Mouse (Mus musculus) large intestine, adult 2 months (tissue): ENCODE measurements around the gene Fam189b. TPM values are rescaled to one million over a fixed set of nuclear protein-coding genes. Genes with fewer than 3 reads are reported as not detected.
"Not testable (repeated sequence)": the region's sequence is repeated elsewhere in the genome, so short reads cannot be mapped to it uniquely, and the experiment has no call there.

ENCODE experiments used
- DNase-seq: peaks from one replicate; pipeline ENCODE4 v3.0.0-alpha.2; 2012; ENCODE audit warnings: low read depth, low spot score
- WGBS: fragments of 180-500 bp; shearing (Covaris S2); methylation state at CpG from one replicate; pipeline ENCODE4 v1.1.7; 2018; 5-methylcytosine and 5-hydroxymethylcytosine counted together
- polyA plus RNA-seq: library from polyadenylated mRNA; depleted of rRNA; stranded (reverse); fragments of >200 nt; gene quantifications from 2 replicates; pipeline ENCODE4 v1.2.3, GENCODE M21; 2012

Gene Fam189b
- polyA plus RNA-seq, 1 experiment = 23.0 TPM

DNA sequence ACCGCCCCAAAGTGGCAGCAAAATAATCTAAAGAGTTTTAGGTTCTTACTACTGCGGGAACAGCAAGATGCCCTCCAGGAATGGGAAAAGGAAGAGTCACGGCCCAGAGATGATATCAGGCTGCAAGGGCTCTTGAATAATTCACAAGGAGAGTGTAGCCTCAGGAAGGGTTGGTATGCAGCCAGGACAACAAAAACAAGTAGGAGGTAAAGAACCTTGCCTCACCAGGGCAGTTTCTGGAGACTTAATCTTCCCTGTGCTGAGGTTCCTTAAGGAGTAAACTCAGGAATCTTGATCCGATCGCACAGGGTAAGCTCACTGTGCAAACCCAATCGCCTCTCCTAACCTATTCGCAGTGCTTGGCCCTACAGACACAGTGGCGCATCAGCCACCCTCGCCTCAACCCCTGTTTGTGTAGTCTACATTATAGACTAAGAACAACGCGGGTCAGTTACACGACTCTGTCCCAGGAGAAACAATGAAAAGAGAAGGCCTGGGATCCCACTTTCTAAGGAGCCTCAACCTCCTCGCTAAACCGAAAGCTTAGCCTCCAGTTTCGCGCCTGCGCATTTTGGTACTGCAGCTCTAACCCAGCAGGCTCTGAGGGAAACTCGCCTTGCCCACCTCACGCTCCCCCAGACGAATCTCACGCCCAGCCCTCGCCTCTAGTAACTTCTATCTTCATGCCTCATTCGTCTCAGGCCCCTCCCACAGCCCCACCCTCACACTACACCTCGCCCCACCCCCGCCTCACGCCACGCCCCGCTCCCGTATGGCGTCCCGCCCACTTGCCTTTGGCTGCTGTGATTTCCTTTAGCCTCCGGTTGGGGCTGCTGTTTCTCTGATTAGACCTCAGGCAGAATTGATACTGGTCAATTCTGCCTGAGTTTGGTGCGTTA is 13.3 kb downstream of the Fam189b start:
- 6% methylated on average over 33 of the region's 33 CpGs for WGBS
- DNase-seq = peak; percentile 64

DNA sequence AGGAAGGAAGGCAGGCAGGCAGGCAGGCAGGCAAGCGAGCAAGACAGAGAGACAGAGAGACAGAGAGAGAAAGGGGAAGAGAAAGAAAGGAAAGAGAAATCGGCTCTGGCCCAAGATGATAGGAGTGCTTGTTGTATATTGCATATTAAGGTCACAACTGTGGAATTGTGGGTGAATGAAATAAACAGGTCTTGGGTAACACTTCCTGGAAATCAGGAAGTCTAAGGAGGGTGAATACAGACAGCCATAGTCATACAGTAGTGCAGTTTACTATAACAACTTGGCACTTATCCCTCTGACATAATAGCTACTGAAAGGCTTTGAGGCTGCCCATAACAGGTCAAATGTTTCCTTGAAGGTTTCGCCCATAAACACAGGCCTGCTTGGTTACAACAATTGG is 16.9 kb downstream of the Fam189b start:
- DNase-seq = no peak
- 50% methylated on average over 3 of the region's 3 CpGs for WGBS

DNA sequence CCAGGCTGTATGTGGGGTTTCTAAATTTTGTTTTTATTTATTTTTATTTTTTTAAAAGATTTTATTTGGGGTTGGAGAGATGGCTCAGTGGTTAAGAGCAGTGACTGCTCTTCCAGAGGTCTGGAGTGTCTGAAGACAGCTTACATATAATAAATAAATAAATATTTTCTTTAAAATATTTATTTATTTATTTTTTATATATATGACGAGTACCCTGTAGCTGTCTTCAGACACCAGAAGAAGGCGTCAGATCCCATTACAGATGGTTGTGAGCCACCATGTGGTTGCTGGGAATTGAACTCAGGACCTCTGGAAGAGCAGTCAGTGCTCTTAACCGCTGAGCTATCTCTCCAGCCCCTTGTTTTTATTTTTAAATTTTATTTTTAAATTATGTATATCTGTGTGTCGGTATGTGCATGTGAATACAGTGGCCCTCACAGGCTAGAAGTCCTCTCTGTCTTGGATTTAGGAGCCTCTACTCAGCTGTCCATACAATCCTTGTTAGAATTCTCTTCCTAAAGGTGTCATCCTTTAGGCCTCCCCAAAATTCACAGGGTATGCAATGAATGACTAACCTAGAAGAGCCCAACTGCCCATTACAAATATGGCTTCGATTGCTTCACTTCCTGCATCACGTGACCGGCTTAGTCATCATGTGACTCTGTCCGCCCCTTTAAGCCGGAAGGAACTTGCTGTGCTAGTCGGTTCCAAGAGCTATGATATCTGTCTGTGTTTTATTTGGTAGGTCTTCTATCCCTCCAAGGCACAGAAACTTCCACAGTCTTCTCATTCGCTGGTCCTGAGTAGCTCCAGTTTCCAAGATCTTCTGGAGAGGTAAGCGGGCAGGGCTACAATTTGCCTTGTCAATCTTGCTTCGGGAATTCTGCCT is 19.6 kb downstream of the Fam189b start, which contains the start of gene Gba:
TSS of gene Gba (plus strand) at position 676 of the 889 bp plus-strand sequence.
- DNase-seq = peak; percentile 83
- 18% methylated on average over 13 of the region's 13 CpGs for WGBS

DNA sequence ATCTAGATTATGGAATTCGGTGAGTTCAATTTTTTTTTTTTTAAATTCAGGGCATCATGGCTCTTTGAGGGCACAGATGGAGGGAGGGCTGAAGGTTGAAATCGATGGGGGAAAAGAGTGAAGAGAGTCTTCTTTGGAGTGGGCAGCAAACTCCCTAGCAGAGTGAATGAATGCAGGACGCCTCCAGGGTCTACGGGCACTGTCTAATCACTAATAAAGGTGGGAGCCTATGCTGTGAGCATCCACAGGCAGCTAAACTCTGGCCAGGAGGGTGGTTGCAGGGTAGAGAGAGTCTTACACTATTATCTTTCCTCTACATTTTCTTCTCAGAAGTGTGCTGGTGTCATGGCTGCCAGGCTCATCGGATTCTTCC is 20.2 kb downstream of the Fam189b start:
- 21% methylated on average over 5 of the region's 5 CpGs for WGBS
- no peak for DNase-seq

- no peak for DNase-seq
- WGBS = 94% methylated on average over 7 of the region's 7 CpGs
These were observed 23.1 kb downstream of the Fam189b start for GRCm38 (mm10) chr3:89206079-89206478.

DNA sequence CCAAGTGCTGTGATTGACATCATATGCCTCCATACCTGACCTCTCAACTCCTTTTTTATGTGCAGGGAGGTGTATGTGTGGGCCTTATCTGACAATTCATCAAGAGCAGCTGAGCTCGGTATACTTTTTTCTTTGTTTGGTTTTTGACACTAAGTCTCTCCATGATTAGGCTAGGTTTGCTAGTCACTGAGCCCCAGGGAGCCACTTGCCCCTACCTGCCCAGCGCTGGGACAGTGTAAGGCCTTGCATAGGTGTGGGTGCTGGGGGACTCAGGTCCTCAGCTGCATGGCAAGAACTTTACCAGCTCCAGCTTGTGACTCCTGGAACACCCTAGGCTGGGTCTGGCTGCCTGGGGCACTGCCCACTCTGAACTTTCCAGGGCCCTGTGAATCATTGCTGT is 23.8 kb downstream of the Fam189b start:
- DNase-seq = no peak
- 64% methylated on average over 2 of the region's 2 CpGs for WGBS

- DNase-seq = no peak
- WGBS = 91% methylated on average over 13 of the region's 13 CpGs
These were observed 25.2 kb downstream of the Fam189b start for GRCm38 (mm10) chr3:89208075-89208657.

DNA sequence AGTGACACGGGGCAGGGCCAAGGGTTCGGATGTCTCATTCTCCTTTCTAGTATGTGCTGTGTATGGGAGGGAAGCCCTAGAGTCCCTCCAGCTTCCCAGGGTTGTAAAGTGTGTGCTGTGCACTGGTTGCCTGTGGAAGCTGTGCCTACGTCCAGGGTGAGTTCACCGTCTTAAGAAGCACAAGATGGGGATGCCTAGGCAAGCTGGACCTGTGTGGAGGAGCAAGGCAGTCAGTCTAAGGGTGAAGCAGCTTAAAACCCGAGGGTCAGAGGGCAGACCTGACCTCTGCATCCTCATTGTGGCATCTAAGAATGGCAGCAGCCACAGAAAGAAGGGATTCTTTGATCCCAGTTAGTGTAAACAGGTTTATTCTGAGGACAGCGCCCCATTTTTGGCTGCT is 25.8 kb downstream of the Fam189b start:
- WGBS = 87% methylated on average over 6 of the region's 6 CpGs
- DNase-seq = no peak

DNA sequence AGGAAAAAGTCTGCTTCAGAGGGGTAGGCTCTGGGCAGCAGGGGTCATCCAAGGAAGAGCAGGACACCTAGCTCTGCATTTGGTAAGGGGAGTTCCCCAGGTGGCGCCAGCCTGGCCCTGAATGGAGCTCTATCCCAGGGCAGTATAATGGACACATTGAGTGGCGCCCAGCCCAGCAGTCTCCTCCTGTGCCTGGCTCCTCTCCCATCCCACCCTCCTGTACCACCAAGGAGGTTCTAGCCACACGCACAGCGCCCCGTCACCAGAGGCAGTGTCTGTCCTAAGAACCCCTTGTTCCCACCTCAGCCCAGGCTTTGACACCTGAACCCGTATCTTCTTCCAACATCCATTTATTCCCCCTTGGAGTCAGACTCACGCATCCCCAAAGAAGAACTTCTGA is 26.8 kb downstream of the Fam189b start:
- WGBS = 93% methylated on average over 7 of the region's 7 CpGs
- no peak for DNase-seq

DNA sequence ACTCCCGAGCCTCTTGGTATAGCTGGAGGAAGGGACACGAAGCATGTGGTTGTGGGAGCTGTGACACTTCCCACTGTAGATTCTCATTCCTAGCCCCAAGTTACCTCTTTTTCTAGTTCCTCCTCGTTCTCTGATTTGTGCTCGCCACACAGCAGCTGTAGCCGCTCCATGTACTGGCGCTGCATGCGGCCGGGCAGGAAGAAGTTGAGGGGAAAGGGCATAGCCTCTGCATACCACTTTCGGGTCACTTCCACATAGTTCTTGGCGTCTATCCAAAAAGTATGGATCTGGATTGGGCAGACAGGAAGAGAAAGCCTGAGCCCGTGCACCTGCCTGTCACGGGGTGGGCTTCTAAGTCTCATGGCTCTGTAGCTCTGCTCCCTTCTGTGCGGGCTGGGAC is 27.2 kb downstream of the Fam189b start:
- 68% methylated on average over 13 of the region's 13 CpGs for WGBS
- DNase-seq = no peak

DNA sequence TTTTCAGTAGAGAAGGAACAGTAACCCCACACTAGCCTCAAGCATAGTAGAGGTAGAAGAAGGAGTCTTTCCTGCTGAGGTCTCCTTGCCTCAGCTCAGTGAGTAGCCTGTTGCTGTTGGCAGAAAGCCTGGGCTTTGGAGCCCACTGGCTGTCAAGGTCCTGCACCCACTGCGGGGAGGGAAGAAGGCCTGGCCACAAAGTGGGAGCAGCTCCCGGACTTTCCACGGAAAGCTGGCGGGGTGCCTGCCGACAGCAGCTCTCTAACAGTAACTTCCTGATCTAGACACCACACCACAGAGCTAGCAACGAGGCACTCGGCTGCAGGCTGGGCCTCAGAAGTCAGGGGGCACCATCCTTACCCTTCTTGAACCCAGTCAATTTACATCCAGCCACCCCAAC is 27.8 kb downstream of the Fam189b start:
- WGBS = 52% methylated on average over 7 of the region's 7 CpGs
- no peak for DNase-seq

DNA sequence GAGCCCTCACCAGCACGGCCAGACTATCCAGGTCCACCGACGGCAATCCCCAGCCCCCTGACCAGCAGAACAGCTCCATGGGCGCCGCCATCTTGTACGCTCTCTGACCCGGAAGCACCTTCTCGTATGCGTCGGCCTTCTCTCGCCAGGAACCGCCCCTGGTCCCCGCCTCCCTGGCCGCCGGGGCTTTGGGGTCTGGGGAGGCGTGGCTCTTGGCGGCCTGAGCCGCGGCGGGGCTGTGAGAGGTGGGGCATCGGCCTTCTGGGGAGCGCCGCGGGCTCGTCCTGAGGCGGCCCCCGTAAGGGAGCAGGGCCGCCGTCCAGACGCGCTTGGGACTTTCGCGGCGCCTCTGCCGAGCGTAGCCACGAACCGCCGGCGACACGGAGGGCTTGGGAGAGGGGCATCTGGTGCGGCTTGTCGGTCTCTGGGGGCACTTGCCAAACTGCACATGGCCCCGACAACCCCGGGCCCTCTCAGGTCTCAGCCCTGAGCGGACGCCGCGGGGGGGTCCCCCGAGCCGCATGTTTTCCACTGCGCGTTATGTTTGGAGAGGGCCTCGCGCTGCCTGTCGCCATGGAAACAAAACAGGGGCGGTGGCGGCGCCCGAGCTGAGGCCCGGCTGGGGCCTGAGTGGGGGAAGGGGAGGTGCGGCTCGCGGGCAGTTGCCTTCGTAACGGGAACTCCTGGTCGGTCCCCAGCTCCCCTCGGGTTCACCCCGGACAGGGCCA is 31.0 kb downstream of the Fam189b start:
- WGBS = 1% methylated on average over 68 of the region's 69 CpGs
- DNase-seq = no peak

DNA sequence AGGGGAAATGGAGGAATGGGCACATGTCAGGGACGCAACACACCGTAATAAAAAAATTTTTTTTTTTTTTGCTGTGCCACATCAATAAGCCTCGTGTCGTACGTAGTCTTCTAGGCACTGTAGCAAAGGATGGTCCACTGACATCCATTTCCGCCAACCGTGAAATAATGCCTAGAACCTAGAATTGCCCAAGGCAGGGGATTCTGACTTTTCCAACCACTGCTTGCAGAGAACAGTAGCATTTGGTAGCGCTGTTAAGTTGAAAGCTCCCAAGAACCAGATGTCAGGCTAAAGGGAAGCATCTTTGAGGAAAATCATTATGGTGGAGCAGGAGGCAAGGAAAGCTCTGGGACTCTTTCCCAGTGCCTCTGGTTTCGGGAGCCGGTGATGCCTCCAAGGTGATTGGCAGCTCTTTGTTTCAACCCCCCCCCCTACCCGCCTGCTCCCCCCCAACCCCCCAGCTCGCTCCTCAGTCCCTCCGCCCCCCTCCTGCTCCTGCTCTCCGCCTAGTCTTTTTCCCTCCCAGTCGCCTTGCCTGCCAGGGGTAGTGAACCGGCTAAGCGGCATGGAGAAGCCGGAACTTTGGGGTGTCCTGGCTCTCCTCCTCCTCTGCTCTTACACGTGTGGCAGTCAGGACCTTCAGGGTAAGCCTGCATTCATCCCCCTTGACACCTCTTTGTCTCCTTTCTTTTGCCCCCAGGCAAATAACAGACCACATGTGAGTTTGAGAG is 31.9 kb downstream of the Fam189b start, which contains the start of gene Thbs3:
TSS of gene Thbs3 (plus strand) at position 500 of the 731 bp plus-strand sequence.
- 3% methylated on average over 19 of the region's 19 CpGs for WGBS
- DNase-seq = no peak

- under 1% methylated on average over 6 of the region's 6 CpGs for WGBS
- no peak for DNase-seq
These were observed 32.9 kb downstream of the Fam189b start for GRCm38 (mm10) chr3:89215853-89216252.

DNA sequence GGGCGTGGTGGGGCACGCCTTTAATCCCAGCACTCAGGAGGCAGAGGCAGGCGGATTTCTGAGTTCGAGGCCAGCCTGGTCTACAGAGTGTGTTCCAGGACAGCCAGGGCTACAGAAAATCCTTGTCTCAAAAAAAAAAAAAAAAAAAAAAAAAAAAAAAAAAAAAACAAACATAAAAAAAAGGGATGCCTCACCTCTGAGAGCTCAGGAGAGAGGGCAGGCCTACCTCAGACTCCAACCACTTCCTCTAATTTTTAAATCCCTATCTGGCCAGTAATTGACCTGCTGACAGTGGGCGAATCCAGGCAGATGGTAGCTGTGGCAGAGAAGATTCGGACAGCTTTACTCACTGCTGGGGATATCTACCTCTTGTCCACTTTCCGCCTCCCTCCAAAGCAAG is 33.5 kb downstream of the Fam189b start:
- whole genome bisulfite sequencing = 71% methylated on average over 7 of the region's 7 CpGs
- DNase-seq = not testable (repeated sequence)

DNA sequence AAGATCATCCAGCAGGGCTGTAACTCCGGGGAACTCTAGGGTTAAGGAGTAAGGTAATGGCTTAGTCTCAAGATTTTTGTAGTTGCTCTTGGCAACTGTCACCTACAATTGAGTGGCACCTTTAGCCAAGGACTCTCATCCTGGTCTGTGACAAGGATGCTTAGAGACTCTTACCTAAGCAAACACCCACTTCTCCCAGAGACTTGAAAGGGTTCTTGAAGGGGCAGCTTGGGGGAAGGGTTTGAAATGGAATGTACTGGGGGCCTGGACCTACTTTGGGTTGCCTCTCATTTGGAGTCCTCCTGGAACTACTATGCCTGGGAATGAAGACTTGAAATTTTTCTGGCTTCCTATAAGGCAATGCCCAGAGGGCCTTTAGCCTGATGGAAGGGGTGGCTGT is 35.3 kb downstream of the Fam189b start:
- no peak for DNase-seq
- 93% methylated on average over 1 of the region's 1 CpGs for WGBS

DNA sequence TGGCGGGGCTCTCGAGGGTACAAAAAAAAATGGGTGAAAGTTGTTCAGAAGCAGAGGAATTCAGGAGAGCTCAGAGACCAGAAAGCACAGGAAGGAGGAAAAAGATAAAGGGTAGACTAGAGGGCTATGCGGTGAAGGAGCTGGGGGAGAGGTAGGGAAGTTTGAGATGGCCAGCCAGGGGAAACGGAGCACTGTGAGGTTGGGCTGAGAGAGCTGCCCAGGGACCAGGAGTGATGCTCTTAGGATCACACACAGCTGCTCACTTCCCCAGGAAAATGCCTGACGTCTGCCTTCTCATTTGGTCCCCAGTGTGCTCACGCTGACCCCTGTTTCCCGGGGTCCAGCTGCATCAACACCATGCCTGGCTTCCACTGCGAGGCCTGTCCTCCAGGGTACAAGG is 36.6 kb downstream of the Fam189b start:
- WGBS = 60% methylated on average over 8 of the region's 8 CpGs
- no peak for DNase-seq

DNA sequence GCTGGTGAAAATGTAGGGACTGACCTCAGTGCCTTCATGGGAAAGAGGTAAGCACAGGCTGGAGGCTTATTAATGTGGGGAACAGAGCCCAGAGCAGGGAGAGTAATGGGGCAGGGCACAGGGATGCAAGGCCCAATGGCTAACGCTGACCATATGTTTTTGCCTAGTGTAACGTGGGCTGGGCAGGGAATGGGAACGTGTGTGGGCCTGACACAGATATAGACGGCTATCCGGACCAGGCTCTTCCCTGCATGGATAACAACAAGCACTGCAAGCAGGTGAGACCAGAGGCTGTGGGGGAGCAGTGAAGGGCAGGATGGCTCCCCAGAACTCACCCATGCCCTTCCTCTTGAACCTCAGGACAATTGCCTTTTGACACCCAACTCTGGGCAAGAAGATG is 38.2 kb downstream of the Fam189b start:
- WGBS = 83% methylated on average over 5 of the region's 5 CpGs
- no peak for DNase-seq

- DNase-seq = no peak
- WGBS = 81% methylated on average over 11 of the region's 11 CpGs
These were observed 41.9 kb downstream of the Fam189b start for GRCm38 (mm10) chr3:89224796-89225195.
